Mouse (Mus musculus): ENCODE results near the gene Uggt2.

GRCm38 (mm10) chr14:118937533-118938492 lies 161.4 kb downstream of the Uggt2 start, which contains the start of gene Dnajc3:
- TF ChIP-seq CTCF (IDR thresholded peaks at IDR 0.05; ENCODE audit: low read depth) (no peak), EP300 (IDR thresholded peaks at IDR 0.05; ENCODE audit: low read depth) (no peak; the same call in 1 of the 2 replicates)
